Mouse (Mus musculus): ENCODE results near the gene Slc25a53. TPM values are rescaled to one million over a fixed set of nuclear protein-coding genes. Genes with fewer than 3 reads are reported as not detected.
A peak's percentile ranks its signal among the peaks of the same experiment; 100 is the strongest.
"Not testable (repeated sequence)": the region's sequence is repeated elsewhere in the genome, so short reads cannot be mapped to it uniquely, and the experiment has no call there.

Gene Slc25a53
- total and polyA plus RNA-seq, 2 experiments from 2014 or later, result 12.2 to 24.8 TPM

GRCm38 (mm10) chrX:136976424-136977084, 61.5 kb downstream of the Slc25a53 start, which contains the start of the genes Tmsb15l and Tmsb15b1:
Gene Tmsb15l, minus strand, starts transcription at chrX:136976869.
Gene Tmsb15b1, minus strand, starts transcription at chrX:136976874.
- Histone ChIP-seq H3K9ac (replicated peaks; ENCODE audit: low read length) (no peak within 1 kb of the TSS; the same call in 1 of the 2 replicates), H3K4me1 (ENCODE audit: insufficient read depth, low read length) (no peaks in the 10 kb centered on the region), H3K4me3 (ENCODE audit: low read length) (peak within 1 kb of the TSS; percentile 38), H3K27ac (no peak within 1 kb of the TSS), H3K9me3 (ENCODE audit: low read length) (no peaks in the 10 kb centered on the region), H3K4me2 (ENCODE audit: low read depth, low read length) (peak within 1 kb of the TSS; percentile 55), H3K36me3 (ENCODE audit: insufficient read depth, low read length) (no peaks in the 10 kb centered on the region), H3K27me3 (ENCODE audit: insufficient read depth, low read length) (no peaks in the 10 kb centered on the region)
- DNase-seq (ENCODE audit: low spot score), result peak; percentile 84
- WGBS, result 47% methylated on average over 15 of the region's 15 CpGs
- no peak for TF ChIP-seq CTCF (IDR thresholded peaks at IDR 0.05; ENCODE audit: low read depth)
- ATAC-seq, result peak; percentile 100

GRCm38 (mm10) chrX:136975397-136975796, 62.7 kb downstream of the Slc25a53 start, which contains the start of gene Tmsb15b2:
Gene Tmsb15b2, minus strand, starts transcription at chrX:136975497.
- not testable (repeated sequence) for ATAC-seq; H3K9ac ChIP-seq (replicated peaks; ENCODE audit: low read length); H3K36me3 ChIP-seq (ENCODE audit: insufficient read depth, low read length); H3K4me1 ChIP-seq (ENCODE audit: insufficient read depth, low read length); DNase-seq (ENCODE audit: low spot score); H3K27ac ChIP-seq; H3K27me3 ChIP-seq (ENCODE audit: insufficient read depth, low read length); H3K9me3 ChIP-seq (ENCODE audit: low read length)
- 88% methylated on average over 6 of the region's 6 CpGs for WGBS
- Histone ChIP-seq H3K4me3 (ENCODE audit: low read length) (peak within 1 kb of the TSS; percentile 38), H3K4me2 (ENCODE audit: low read depth, low read length) (peak within 1 kb of the TSS; percentile 55)

GRCm38 (mm10) chrX:136959688-136960087, 78.4 kb downstream of the Slc25a53 start:
- Histone ChIP-seq H3K27me3 (ENCODE audit: insufficient read depth, low read length) (no peaks in the 10 kb centered on the region), H3K27ac (no peak overlapping the region), H3K4me3 (ENCODE audit: low read length) (no peak overlapping the region), H3K9me3 (ENCODE audit: low read length) (no peaks in the 10 kb centered on the region), H3K36me3 (ENCODE audit: insufficient read depth, low read length) (no peaks in the 10 kb centered on the region), H3K4me1 (ENCODE audit: insufficient read depth, low read length) (no peaks in the 10 kb centered on the region), H3K9ac (replicated peaks; ENCODE audit: low read length) (no peak overlapping the region), H3K4me2 (ENCODE audit: low read depth, low read length) (no peak overlapping the region)
- 28% methylated on average over 2 of the region's 2 CpGs for WGBS
- peak; percentile 67 for TF ChIP-seq CTCF (IDR thresholded peaks at IDR 0.05; ENCODE audit: low read depth)
- ATAC-seq, result no peak
- peak; percentile 31 for DNase-seq (ENCODE audit: low spot score)

DNA sequence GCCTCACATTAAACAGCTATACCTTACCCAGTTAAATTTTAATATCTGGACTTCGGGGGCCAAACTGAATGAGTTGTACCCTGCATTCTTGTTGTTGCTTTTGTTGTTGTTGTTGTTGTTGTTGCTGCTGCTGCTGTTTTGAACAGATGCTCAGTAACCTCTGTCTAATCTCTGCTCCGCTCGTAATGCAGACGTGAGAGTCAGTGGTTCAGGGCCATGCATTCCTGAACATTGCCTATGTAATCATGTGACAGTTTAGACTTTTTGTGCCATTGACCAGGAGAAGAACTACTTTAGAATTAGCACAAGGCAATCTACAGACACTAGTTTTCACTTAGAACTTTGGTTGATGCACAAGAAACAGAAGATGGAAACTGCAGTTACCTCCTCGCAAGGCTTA, 79.8 kb downstream of the Slc25a53 start:
- H3K9me3 ChIP-seq (ENCODE audit: low read length); DNase-seq (ENCODE audit: low spot score); H3K27me3 ChIP-seq (ENCODE audit: insufficient read depth, low read length); H3K4me1 ChIP-seq (ENCODE audit: insufficient read depth, low read length); H3K36me3 ChIP-seq (ENCODE audit: insufficient read depth, low read length); ATAC-seq; H3K27ac ChIP-seq; H3K9ac ChIP-seq (replicated peaks; ENCODE audit: low read length): not testable (repeated sequence)
- WGBS, result 67% methylated on average over 5 of the region's 5 CpGs
- Histone ChIP-seq H3K4me3 (ENCODE audit: low read length) (peak overlapping the region; percentile 33), H3K4me2 (ENCODE audit: low read depth, low read length) (peak overlapping the region; percentile 47)

DNA sequence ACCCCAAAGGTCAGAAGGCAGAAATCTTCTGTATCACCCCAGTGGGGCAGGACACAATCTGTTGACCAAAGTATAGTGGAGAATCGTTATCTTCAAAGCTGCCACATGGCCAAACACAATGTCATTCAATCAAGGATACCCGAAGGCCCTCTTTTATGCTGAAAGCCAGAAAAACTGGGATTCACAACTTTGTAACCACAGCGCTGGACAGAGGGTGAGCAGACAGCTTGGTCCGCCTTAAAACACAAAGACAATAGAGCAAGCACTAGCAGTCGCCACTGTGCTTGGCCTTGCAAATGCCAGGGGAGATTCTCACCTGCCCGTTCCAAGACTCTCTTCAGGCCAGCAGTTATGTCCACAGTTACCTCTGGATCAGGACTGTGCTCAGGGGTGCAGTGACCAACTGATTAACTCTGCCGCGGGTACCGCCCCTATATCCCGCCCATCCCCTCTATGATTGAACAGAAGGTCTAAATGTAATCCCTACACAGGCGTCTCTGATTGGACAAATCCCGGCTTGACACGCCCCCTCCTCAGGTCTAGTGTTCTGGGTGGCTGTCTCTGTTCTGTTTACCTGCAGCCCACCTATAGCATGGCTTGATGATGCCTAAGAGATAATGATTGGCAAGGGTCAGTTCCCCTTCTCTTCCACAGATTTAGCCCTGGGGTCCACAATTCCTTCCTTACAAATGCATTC, 80.4 kb downstream of the Slc25a53 start:
- ATAC-seq (peak; percentile 100), DNase-seq (ENCODE audit: low spot score) (peak; percentile 82)
- not testable (repeated sequence) for H3K4me1 ChIP-seq (ENCODE audit: insufficient read depth, low read length); H3K27ac ChIP-seq; H3K9ac ChIP-seq (replicated peaks; ENCODE audit: low read length); H3K36me3 ChIP-seq (ENCODE audit: insufficient read depth, low read length); H3K9me3 ChIP-seq (ENCODE audit: low read length); H3K27me3 ChIP-seq (ENCODE audit: insufficient read depth, low read length)
- WGBS, result 33% methylated on average over 13 of the region's 13 CpGs
- Histone ChIP-seq H3K4me2 (ENCODE audit: low read depth, low read length) (peak overlapping the region; percentile 47), H3K4me3 (ENCODE audit: low read length) (peak overlapping the region; percentile 33)

- H3K36me3 ChIP-seq (ENCODE audit: insufficient read depth, low read length), result no peaks in the 10 kb centered on the region
- no peaks in the 10 kb centered on the region for H3K27me3 ChIP-seq (ENCODE audit: insufficient read depth, low read length)
- no peaks in the 10 kb centered on the region for H3K9me3 ChIP-seq (ENCODE audit: low read length)
- WGBS, result 46% methylated on average over 3 of the region's 3 CpGs
- ATAC-seq, result no peak
- H3K4me3 ChIP-seq (ENCODE audit: low read length), result no peak overlapping the region
- no peaks in the 10 kb centered on the region for H3K4me1 ChIP-seq (ENCODE audit: insufficient read depth, low read length)
- H3K9ac ChIP-seq (replicated peaks; ENCODE audit: low read length), result no peak overlapping the region
- H3K27ac ChIP-seq, result no peak overlapping the region
- no peak for DNase-seq (ENCODE audit: low spot score)
- H3K4me2 ChIP-seq (ENCODE audit: low read depth, low read length), result no peak overlapping the region
- TF ChIP-seq CTCF (IDR thresholded peaks at IDR 0.05; ENCODE audit: low read depth), result no peak
Measured at GRCm38 (mm10) chrX:136937985-136938384, 100.1 kb downstream of the Slc25a53 start.

Other genes starting within 250 kb of the Slc25a53 start
- gene Plp1, start 215.6 kb downstream of the Slc25a53 start, total RNA-seq (2014; rRNA removed), result 54.3 and 64.8 TPM in 2 replicates
- gene Plp1, start 215.6 kb downstream of the Slc25a53 start, polyA plus RNA-seq (2015; fragmentation: Nextera tagmentation; extraction: Ambion mirVana), result 46.2 and 67.2 TPM in 2 replicates
- gene Rab9b, start 169.5 kb downstream of the Slc25a53 start, total RNA-seq (2014; rRNA removed), result 19.9 and 24.9 TPM in 2 replicates
- gene Rab9b, start 169.5 kb downstream of the Slc25a53 start, polyA plus RNA-seq (2015; fragmentation: Nextera tagmentation; extraction: Ambion mirVana), result 13.3 and 17.3 TPM in 2 replicates
- not detected in 2 replicates for gene H2bfm, start 111.0 kb downstream of the Slc25a53 start, total RNA-seq (2014; rRNA removed)
- not detected in 2 replicates for gene H2bfm, start 111.0 kb downstream of the Slc25a53 start, polyA plus RNA-seq (2015; fragmentation: Nextera tagmentation; extraction: Ambion mirVana)
- 1.0 and 6.3 TPM in 2 replicates for gene Tmsb15b2, start 62.8 kb downstream of the Slc25a53 start, total RNA-seq (2014; rRNA removed)
- 74.9 and 82.2 TPM in 2 replicates for gene Tmsb15b2, start 62.8 kb downstream of the Slc25a53 start, polyA plus RNA-seq (2015; fragmentation: Nextera tagmentation; extraction: Ambion mirVana)
- gene Tmsb15l, start 61.4 kb downstream of the Slc25a53 start, total RNA-seq (2014; rRNA removed), result 1.7 and 4.2 TPM in 2 replicates
- gene Tmsb15l, start 61.4 kb downstream of the Slc25a53 start, polyA plus RNA-seq (2015; fragmentation: Nextera tagmentation; extraction: Ambion mirVana), result 8.8 and 9.1 TPM in 2 replicates
- gene Tmsb15b1, start 61.4 kb downstream of the Slc25a53 start, total RNA-seq (2014; rRNA removed), result 0.68 and 19.2 TPM in 2 replicates
- 39.0 and 43.7 TPM in 2 replicates for gene Tmsb15b1, start 61.4 kb downstream of the Slc25a53 start, polyA plus RNA-seq (2015; fragmentation: Nextera tagmentation; extraction: Ambion mirVana)
- gene Zcchc18, start 45.1 kb downstream of the Slc25a53 start, total RNA-seq (2014; rRNA removed), result 151 and 166 TPM in 2 replicates
- gene Zcchc18, start 45.1 kb downstream of the Slc25a53 start, polyA plus RNA-seq (2015; fragmentation: Nextera tagmentation; extraction: Ambion mirVana), result 495 and 508 TPM in 2 replicates
- gene Fam199x, start 11.3 kb upstream of the Slc25a53 start, total RNA-seq (2014; rRNA removed), result 9.8 and 10.9 TPM in 2 replicates
- gene Fam199x, start 11.3 kb upstream of the Slc25a53 start, polyA plus RNA-seq (2015; fragmentation: Nextera tagmentation; extraction: Ambion mirVana), result 6.4 and 6.8 TPM in 2 replicates
- gene Esx1, start 83.8 kb upstream of the Slc25a53 start, total RNA-seq (2014; rRNA removed), result not detected in 2 replicates
- not detected in 2 replicates for gene Esx1, start 83.8 kb upstream of the Slc25a53 start, polyA plus RNA-seq (2015; fragmentation: Nextera tagmentation; extraction: Ambion mirVana)